18 mouse cellular contexts compared by ENCODE assay signal in the genomic region with DNA sequence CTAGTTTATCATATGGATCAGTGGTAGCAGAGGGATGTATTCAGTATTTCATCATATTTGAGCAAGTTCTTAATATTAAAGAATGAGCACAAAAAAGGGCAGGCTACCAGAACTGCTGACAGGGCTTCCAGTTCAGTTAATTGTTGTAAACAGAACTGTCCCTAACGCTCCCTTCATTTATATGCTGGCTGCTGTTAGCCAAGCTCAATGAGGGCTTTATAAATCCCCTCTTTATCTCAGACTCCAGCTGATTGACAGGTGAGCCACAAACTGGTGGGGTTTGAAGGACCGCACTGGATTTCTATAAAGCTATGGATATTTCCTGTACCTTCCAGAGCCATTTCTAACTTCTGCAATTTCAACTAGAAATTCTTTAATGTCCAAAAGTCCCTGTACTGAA.
"Had no signal": no experiment of that assay in that cellular context is flagged by ENCODE, and none has a peak within 500 bp of the region (broad histone marks: within the 10 kb centered on the region; RNA-seq: fewer than 3 reads in every experiment).

No protein-coding gene starts in this region.

- H3K9me3 ChIP-seq: liver, embryonic 13.5 days; liver, embryonic 15.5 days; lung, embryonic 15.5 days; megakaryocyte, embryonic 14.5 days; neural tube, embryonic 12.5 days; stomach, embryonic 15.5 days had no signal

- H3K27me3 ChIP-seq: liver, embryonic 13.5 days; liver, embryonic 15.5 days; lung, embryonic 15.5 days; megakaryocyte, embryonic 14.5 days; neural tube, embryonic 12.5 days; stomach, embryonic 15.5 days had no signal

- DNase-seq: liver, embryonic 13.5 days; liver, postnatal 0 days; lung, adult 2 months; lung, postnatal 14 days; lung, postnatal 36 days; right cerebral cortex, postnatal 14 days; thymus, adult 2 months; thymus, postnatal 25 days; thymus, postnatal 4 days had no signal

- H3K4me3 ChIP-seq: liver, embryonic 13.5 days; liver, embryonic 15.5 days; lung, embryonic 15.5 days; megakaryocyte, embryonic 14.5 days; neural tube, embryonic 12.5 days; stomach, embryonic 15.5 days had no signal

- H3K4me2 ChIP-seq: liver, embryonic 13.5 days; liver, embryonic 15.5 days; lung, embryonic 15.5 days; midbrain, embryonic 11.5 days; neural tube, embryonic 12.5 days; stomach, embryonic 15.5 days had no signal

- ATAC-seq: liver, postnatal 0 days; lung, postnatal 0 days had no signal

- H3K9ac ChIP-seq: liver, embryonic 13.5 days; liver, embryonic 15.5 days; liver, postnatal 0 days; lung, embryonic 15.5 days; neural tube, embryonic 12.5 days; stomach, embryonic 15.5 days had no signal

- H3K36me3 ChIP-seq: liver, embryonic 13.5 days; liver, embryonic 15.5 days; lung, embryonic 15.5 days; neural tube, embryonic 12.5 days; stomach, embryonic 15.5 days had no signal

- H3K4me1 ChIP-seq: liver, embryonic 13.5 days; liver, embryonic 15.5 days; lung, embryonic 15.5 days; megakaryocyte, embryonic 14.5 days; neural tube, embryonic 12.5 days; stomach, embryonic 15.5 days had no signal

- H3K27ac ChIP-seq: liver, embryonic 13.5 days; liver, embryonic 15.5 days; lung, embryonic 15.5 days; macrophage; neural tube, embryonic 12.5 days; stomach, embryonic 15.5 days; stomach, postnatal 0 days had no signal
